Mouse (Mus musculus): ENCODE measurements around the gene Tceal9. TPM values are rescaled to one million over a fixed set of nuclear protein-coding genes. Genes with fewer than 3 reads are reported as not detected.

Tceal9 gene
- total and polyA plus RNA-seq, 3 experiments = 79.9 to 197 (median 147) TPM

- no peak overlapping the region for H3K4me3 ChIP-seq (replicated peaks in 1 of 3; ENCODE audit: low read depth in 2 of 3, low read length in 2 of 3, poor library complexity in 1 of 3)
- H3K4me2 ChIP-seq (ENCODE audit: insufficient read depth, low read depth, poor library complexity, severe bottlenecking) = no peak overlapping the region
- no peak for TF ChIP-seq POLR2A (IDR thresholded peaks at IDR 0.05; ENCODE audit: low read depth, low read length)
- TF ChIP-seq RCOR1 (conservative IDR thresholded peaks at IDR 0.05; ENCODE audit: low read depth, low read length) = no peak
- no peak for TF ChIP-seq NELFE (IDR thresholded peaks at IDR 0.05; ENCODE audit: low read depth, low read length)
- TF ChIP-seq CTCF (conservative IDR thresholded peaks at IDR 0.05 in 1 of 2, IDR thresholded peaks at IDR 0.05 in 1 of 2; ENCODE audit: low read depth in 2 of 2, low read length in 2 of 2) = peak; percentile 22 to 63; a peak in 2 of 4 replicates
- TF ChIP-seq SMC3 (IDR thresholded peaks at IDR 0.05; ENCODE audit: low read depth, low read length) = peak; percentile 64
- peak; percentile 53 for TF ChIP-seq RAD21 (IDR thresholded peaks at IDR 0.05; ENCODE audit: low read depth, low read length)
- TF ChIP-seq MXI1 (IDR thresholded peaks at IDR 0.05; ENCODE audit: low read depth, low read length) = no peak
- in situ Hi-C loops (cut with MboI; ENCODE audit: low pct_ligation_motif_present, low pct_unique_long_range_greater_than_20kb, low sequenced_read_pairs) (loop anchor here (5.0 kb wide), 1 partner anchor 64 kb away; no protein-coding TSS in a partner anchor), dilution Hi-C loops (cut with MboI; ENCODE audit: extremely low pct_ligation_motif_present, extremely low pct_unique_long_range_greater_than_20kb, low sequenced_read_pairs) (no loop called here)
- no peak overlapping the region for H3K9ac ChIP-seq (ENCODE audit: insufficient read depth, low read depth)
- DNase-seq (ENCODE audit: extremely low read depth) = no peak
- H3K4me1 ChIP-seq (ENCODE audit: control insufficient read depth in 1 of 2, insufficient read depth in 2 of 2) = no peaks in the 10 kb centered on the region
- no peaks in the 10 kb centered on the region for H3K27me3 ChIP-seq (replicated peaks)
- H3K36me3 ChIP-seq (replicated peaks in 1 of 2; ENCODE audit: control insufficient read depth in 1 of 2, insufficient read depth in 1 of 2, low read length in 1 of 2) = no peaks in the 10 kb centered on the region
- no peaks in the 10 kb centered on the region for H3K9me3 ChIP-seq (replicated peaks; ENCODE audit: low read length)
- no peaks in the 10 kb centered on the region for H3K79me2 ChIP-seq (replicated peaks; ENCODE audit: control insufficient read depth, extremely low read depth, insufficient read depth, poor library complexity, severe bottlenecking)
- H3K27ac ChIP-seq (ENCODE audit: insufficient read depth, low read depth) = no peak overlapping the region
Observed at GRCm38 (mm10) chrX:136238118-136238517, 6.8 kb upstream of the Tceal9 start.

DNA sequence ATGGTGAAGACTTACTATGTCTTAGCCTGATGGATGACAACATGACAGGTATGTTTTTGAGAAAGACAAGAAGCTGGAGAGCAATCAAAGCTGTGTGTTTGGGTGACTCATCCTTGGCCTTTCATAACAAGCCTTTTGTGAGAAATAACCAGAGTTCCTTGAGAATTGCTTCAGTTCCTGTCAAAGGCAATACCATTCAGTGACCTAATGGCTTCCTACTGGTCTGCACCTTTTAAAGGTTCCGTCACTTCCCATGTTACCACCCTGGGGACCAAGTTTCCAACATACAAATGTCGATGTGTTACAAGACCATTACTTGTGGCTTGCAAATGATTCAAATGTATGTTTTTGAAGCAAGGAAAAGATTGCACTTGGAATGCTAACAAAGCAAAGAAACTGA lies 1.7 kb upstream of the Tceal9 start:
- Histone ChIP-seq H3K9ac (ENCODE audit: insufficient read depth, low read depth) (no peak overlapping the region), H3K4me1 (ENCODE audit: control insufficient read depth in 1 of 2, insufficient read depth in 2 of 2) (no peaks in the 10 kb centered on the region), H3K27ac (ENCODE audit: insufficient read depth, low read depth) (no peak overlapping the region), H3K27me3 (replicated peaks) (no peaks in the 10 kb centered on the region), H3K4me3 (replicated peaks in 1 of 3; ENCODE audit: low read depth in 2 of 3, low read length in 2 of 3, poor library complexity in 1 of 3) (no peak overlapping the region), H3K79me2 (replicated peaks; ENCODE audit: control insufficient read depth, extremely low read depth, insufficient read depth, poor library complexity, severe bottlenecking) (peaks cover 6% of the 10 kb centered on the region; the same call in 1 of the 2 replicates), H3K9me3 (replicated peaks; ENCODE audit: low read length) (no peaks in the 10 kb centered on the region), H3K4me2 (ENCODE audit: insufficient read depth, low read depth, poor library complexity, severe bottlenecking) (no peak overlapping the region), H3K36me3 (replicated peaks in 1 of 2; ENCODE audit: control insufficient read depth in 1 of 2, insufficient read depth in 1 of 2, low read length in 1 of 2) (peaks cover 0 to 11% of the 10 kb centered on the region in 2 experiments)
- in situ Hi-C loops (cut with MboI; ENCODE audit: low pct_ligation_motif_present, low pct_unique_long_range_greater_than_20kb, low sequenced_read_pairs) (no loop called here), dilution Hi-C loops (cut with MboI; ENCODE audit: extremely low pct_ligation_motif_present, extremely low pct_unique_long_range_greater_than_20kb, low sequenced_read_pairs) (no loop called here)
- no peak for DNase-seq (ENCODE audit: extremely low read depth)
- no peak for TF ChIP-seq TCF12 (IDR thresholded peaks at IDR 0.05; ENCODE audit: low read depth, low read length)
- peak; percentile 22; the same call in 1 of the 2 replicates for TF ChIP-seq IRF4 (IDR thresholded peaks at IDR 0.05; ENCODE audit: low read depth, low read length)

- TF ChIP-seq POLR2AphosphoS2 (IDR thresholded peaks at IDR 0.05; ENCODE audit: low read depth, low read length) (no peak), CHD2 (IDR thresholded peaks at IDR 0.05; ENCODE audit: low read length) (0 out of 2 replicates have a peak, but pooled peaks have one; percentile 36), MXI1 (IDR thresholded peaks at IDR 0.05; ENCODE audit: low read depth, low read length) (no peak)
- Histone ChIP-seq H3K27me3 (replicated peaks) (no peaks in the 10 kb centered on the region), H3K4me3 (replicated peaks in 1 of 3; ENCODE audit: low read depth in 2 of 3, low read length in 2 of 3, poor library complexity in 1 of 3) (peak overlapping the region; percentile 63 to 86 (median 76)), H3K9ac (ENCODE audit: insufficient read depth, low read depth) (peak overlapping the region; percentile 90), H3K4me2 (ENCODE audit: insufficient read depth, low read depth, poor library complexity, severe bottlenecking) (peak overlapping the region; percentile 78), H3K9me3 (replicated peaks; ENCODE audit: low read length) (no peaks in the 10 kb centered on the region), H3K4me1 (ENCODE audit: control insufficient read depth in 1 of 2, insufficient read depth in 2 of 2) (no peaks in the 10 kb centered on the region), H3K79me2 (replicated peaks; ENCODE audit: control insufficient read depth, extremely low read depth, insufficient read depth, poor library complexity, severe bottlenecking) (peaks cover 6% of the 10 kb centered on the region; the same call in 1 of the 2 replicates), H3K36me3 (replicated peaks in 1 of 2; ENCODE audit: control insufficient read depth in 1 of 2, insufficient read depth in 1 of 2, low read length in 1 of 2) (peaks cover 0 to 11% of the 10 kb centered on the region in 2 experiments), H3K27ac (ENCODE audit: insufficient read depth, low read depth) (no peak overlapping the region)
- in situ Hi-C loops (cut with MboI; ENCODE audit: low pct_ligation_motif_present, low pct_unique_long_range_greater_than_20kb, low sequenced_read_pairs) (no loop called here), dilution Hi-C loops (cut with MboI; ENCODE audit: extremely low pct_ligation_motif_present, extremely low pct_unique_long_range_greater_than_20kb, low sequenced_read_pairs) (no loop called here)
- peak; percentile 11 for DNase-seq (ENCODE audit: extremely low read depth)
Observed at GRCm38 (mm10) chrX:136245521-136246071, 717 bp downstream of the Tceal9 start.
